Mouse (Mus musculus): Measurements from ENCODE around the gene Prkcd. TPM values are rescaled to one million over a fixed set of nuclear protein-coding genes. Genes with fewer than 3 reads are reported as not detected.

Gene Prkcd
- polyA plus RNA-seq, 2 experiments from 2014 or later: 32.5 to 37.2 TPM

DNA sequence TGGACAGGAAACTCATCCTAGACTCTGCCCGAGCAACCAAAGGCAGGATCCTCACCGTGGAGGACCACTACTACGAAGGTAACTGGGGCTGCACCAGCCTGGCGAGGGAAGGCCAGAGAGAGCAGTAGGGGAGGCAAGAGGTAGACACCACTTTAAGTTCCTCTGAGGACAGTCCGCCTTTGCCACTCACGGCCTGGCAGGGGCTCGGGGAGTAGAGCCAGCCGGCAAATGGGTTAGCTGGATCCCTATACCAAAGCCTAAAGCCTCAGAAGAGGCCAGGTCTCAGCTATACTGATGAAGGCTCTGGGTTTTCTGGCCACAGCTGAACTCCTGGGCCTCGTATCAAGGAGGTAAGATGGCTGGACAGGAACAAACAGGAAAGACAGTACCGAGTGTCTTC lies 53.8 kb downstream of the Prkcd start:
- no peak for ATAC-seq

DNA sequence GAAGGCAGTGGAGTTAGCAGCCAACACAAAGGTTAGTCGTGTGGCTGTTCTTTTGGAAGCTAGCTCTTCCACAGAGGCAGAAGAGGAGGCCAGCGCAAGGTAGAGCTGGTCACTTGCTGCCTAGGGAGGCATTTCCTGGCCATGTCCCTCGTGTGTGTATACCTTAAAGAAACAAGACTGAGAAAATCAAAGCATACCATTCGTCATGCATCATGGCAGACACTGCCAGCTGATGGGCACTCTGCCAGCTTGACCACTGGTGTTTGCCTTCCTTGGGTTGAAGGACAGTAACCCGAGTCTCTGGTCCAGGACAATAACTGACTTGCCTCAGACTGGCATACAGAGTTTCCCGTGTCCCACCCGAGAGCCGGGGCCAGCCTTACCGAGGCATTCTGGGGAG lies 55.7 kb downstream of the Prkcd start:
- no peak for ATAC-seq

DNA sequence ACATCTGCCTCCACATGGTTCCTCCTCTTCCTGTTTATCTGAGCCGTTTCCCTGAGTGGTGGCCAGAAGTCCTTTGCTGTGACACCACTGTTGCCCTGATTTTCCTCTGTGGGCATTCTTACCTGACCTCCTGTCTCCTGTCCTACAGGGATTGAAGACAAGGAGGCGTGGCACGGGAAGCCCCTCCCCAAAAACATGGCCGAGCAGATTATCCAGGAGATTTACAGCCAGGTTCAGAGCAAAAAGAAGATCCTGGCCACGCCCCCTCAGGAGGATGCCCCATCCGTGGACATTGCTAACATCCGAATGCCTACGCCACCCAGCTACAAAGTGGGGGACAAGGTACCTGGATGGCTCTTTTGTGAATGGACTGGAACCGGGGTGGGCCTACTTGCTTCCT lies 58.0 kb downstream of the Prkcd start:
- ATAC-seq: no peak

DNA sequence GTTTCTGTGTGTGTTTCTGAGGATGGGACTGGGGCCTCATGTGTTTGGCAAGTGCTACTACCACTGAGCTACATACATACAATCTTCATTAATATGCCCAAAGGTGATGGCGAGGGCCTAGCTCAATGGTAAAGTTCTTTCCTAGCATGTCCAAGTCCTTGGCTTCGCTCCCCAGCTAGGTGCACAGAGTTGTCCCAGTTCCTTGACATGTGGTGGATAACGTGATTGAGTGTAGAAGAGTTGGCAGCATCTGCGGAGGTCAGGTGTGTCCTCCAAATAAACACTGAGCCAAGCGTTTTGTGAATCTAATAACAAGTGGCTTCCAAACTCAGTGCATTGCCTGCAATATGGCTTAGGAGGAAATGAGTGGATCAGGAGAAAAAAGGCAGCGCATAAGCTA lies 59.7 kb downstream of the Prkcd start:
- no peak for ATAC-seq

DNA sequence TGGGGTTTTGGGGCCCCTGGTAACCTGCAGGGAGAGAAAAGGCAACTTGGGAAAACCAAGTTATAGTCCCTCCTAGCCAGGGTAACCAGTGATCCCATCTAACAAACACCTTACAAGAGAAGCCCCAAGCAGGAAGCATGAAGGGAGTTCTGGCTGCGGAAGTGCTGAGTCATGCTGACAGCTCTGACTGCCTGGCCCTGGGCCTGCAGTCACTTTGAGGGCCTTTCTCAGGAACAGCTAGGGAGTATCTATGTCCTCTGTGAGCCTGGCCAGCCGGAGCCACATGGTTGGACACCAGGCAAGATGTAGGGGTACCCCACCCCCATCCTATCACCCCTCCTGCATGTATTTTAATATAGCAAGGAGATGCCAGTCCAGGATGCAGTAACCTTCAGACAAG lies 61.6 kb downstream of the Prkcd start:
- no peak for ATAC-seq

DNA sequence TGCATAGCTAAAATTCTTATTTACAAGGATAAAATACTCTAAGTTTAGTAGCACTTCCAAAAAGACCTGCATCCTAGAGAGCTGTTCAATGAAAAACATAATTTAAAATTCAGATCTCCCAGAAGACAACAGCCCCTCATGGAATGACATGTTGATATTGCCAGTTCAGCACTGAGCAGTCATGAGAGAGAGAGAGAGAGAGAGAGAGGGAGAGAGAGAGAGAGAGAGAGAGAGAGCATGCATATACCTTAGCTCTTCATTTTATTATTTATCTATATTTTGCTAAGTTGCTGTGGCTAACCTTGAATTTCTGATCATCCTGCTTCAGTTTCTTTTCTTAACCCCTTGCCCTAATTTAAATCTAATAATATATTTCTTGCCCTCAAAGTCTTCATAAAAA lies 63.7 kb downstream of the Prkcd start:
- no peak for ATAC-seq

DNA sequence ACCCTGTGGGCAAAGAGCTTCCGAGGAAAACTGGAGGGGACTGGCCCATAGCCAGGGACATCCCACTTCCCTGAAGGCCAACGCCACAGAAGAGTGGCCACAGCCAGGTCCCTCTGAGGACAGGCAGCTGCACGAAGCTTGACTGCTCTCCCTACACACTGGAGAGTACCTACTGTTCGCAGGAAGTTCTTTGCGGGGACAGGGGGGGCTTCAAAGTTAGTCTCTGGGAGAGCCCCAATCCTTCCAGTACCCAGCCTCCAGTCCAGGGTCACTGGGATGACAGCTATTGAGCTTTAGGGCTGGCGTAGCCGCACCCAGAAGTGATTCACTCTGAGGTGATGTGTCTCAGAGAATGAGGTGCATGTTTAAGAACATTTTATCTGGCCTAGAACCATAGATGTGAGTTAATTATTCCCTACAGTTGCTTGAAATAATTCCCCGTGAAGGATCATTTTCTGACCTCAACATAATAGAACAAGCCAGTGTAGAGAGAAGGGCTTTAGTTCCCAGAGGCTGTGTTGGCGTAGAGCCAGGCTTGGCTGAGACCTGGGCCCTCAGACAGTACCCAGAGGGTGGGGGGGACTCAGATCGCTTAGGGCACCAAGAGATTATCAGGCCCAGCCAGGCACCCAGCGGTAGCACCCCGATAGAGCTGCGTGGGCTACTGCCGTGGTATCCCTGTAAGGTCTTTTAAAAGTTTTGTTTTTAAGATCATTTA lies 64.4 kb downstream of the Prkcd start:
- ATAC-seq: no peak

DNA sequence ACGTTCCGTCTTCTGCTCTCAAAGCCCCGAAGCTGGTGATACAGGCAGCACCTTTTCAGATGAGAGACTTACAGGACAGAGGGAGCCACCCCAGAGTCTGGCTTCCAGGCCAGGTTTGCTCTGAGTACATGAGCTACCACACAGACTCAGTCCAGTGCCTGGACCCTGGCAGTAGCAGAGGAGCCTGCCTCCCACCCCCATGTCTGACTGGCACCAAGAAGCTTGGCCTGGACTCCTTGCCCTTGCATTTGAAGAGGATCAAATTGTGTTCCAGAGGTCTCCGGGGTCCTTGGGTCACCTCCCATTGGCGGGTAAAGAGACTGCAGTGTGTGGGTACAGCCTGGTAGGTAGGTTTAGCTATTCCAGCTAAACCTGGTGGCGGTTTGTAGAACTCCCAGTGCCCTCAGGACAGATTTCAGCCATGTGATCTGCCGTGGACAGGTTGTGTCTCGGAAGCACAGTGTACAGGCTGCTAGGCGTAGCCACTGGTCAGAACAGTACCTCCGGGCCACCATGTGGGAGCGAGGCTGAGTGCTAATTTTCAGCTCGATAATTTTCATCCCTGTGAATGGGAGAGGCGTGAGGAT lies 65.1 kb downstream of the Prkcd start:
- ATAC-seq: no peak

DNA sequence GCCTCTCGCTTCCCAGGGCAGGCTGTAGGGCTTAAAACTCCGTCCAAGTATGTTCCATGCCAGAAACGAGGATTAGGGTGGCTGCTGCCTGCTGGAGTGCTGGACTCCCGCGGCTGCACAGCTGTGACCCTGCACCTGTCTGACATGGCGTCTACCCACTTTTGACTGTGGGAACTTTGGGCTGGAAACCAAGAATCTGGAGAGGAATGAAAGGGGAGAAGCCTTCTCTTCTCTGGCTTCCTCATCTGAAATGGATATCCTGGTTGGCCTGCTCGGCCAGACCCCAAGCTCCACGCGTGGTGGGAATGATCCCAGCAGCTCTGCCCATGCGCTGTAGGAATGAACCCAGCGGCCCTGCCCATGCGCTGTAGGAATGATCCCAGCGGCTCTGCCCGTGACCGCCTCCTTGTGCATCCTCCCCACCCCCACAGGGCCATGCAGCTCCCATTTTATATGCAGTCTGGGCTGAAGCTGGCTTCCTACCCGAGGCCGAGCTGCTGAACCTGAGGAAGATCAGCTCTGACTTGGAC lies 66.6 kb downstream of the Prkcd start:
- no peak for ATAC-seq

DNA sequence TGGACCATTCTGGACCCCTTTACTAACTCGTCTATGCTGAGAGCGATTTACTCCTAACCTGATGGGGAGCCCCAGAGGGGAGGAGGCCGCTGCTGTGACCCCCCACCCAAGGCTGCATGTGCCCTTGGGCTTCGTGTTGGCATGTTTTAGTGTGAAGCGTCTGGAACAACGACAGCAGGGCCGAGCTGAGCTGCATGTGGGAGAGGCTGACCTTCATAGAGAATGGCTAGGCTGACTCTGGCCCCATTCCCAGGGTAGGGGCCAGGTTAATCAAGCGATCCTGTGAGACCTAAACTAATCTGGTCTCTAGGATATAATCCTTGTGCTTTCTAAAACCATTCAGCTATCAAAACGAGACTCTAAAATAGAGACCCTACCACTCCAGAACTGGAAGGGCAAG lies 68.3 kb downstream of the Prkcd start:
- ATAC-seq: no peak

DNA sequence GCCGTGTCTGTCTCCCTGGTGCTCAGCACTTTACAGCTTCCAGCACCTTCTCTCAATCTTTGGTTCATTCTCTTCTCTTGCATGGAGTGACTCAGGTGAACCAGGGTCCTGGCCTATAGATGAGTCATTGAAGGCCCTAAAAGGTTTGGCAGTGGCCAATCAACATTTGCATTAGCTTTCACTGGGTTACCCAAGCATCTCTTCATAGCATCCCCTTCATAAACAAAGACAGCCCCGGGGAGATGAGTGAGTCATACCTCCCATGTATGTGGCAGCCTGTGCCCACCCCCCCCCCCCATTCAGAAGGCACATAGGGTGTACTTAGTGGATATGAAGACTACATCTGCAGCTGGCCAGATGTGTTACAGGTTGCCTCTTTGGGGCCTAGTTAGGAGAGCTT lies 69.4 kb downstream of the Prkcd start:
- no peak for ATAC-seq

DNA sequence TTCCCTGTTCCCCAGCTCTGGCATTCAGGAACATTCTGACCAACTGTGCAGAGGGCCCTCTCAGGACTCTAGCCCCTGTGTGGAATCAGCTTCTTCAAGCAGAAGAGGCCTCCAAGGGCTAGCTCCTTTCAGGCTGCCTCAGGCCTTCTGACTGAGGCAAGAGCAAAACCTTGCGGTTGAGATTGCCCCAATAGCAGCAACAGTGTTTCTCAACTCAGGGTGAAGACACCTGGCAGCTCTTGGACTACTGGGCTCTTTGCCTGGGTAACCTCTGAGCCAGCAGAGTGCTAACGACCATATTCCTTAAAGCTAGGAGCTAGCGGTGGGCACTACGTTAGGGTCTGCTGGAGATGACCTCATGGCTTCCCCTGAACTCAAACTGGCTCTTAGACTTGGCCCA lies 72.8 kb downstream of the Prkcd start:
- no peak for ATAC-seq

DNA sequence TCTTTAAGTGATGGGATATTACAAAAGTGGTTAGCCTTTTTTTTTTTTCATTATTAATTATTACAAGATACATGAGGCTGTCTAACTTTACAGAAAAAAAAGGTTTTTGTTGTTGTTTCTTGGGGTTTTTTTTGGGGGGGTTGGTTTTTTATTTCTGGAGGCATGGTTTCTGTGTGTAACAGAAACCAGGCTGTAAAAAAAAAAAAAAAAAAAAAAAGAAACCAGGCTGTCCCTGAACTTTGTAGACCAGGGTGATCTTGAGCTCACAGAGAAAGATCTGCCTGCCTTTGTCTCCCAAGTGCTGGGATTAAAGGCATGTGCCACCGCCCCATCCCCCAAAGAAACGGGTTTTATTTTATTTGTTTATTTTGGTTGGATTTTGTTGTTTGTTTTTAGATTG lies 74.0 kb downstream of the Prkcd start:
- ATAC-seq: no peak

DNA sequence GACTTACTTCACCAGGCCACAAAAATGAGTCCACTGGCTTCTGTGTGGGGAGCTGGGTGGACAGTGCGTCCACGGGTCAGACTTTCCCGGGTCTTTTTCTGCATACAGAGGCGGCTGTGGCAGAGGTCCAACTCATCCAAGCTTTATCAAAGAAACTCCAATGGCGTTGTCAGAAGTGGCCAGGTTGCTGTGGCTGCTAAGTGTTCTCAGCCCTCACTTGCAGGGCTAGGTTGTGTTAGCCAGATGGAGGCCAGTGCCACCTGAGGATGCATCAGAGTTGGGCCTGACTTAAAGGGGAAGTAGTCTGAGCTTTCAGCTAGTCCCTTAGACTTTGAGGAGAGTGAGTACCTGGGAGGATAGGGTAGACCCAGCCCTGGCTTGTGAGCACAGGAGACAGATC lies 74.5 kb downstream of the Prkcd start:
- no peak for ATAC-seq

DNA sequence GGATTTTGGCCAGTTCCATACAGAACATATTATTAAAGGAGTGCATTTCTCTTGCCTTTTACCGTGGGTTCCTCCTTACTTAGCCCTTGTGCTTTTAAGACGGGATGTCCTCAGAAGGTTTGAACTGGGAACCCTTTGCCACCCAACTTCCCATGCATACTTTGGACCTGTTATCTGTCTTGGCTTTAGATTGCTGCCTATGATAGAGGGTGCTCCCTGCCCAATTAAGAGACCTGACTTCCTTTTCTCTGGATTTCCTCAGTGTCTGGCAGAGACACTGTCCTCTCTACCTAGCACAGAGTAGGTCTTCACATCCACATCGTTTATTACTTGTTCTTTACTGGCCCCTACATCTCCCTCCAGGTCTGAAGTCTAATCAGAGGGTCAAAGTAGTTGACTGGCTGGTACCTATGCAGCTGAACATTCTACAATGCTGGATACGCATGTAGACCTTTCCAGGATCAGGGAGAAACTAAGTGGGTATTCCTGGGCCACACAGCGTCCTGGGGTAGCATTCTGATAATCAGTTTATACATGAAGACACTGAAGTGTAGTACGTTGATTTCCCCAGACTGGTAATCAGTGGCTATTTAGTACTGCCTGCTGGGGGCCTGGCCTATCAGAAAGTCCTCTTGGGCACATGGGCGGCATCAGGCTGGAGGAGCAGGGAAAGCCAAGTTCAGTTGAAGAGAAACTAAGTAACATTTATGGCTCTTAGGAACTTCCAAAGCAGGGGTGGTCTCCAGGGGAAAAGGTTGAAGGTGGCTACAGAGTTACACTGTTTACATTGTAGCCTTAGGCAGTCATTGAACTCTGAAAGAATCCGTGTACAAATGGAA lies 75.6 kb downstream of the Prkcd start:
- no peak for ATAC-seq

DNA sequence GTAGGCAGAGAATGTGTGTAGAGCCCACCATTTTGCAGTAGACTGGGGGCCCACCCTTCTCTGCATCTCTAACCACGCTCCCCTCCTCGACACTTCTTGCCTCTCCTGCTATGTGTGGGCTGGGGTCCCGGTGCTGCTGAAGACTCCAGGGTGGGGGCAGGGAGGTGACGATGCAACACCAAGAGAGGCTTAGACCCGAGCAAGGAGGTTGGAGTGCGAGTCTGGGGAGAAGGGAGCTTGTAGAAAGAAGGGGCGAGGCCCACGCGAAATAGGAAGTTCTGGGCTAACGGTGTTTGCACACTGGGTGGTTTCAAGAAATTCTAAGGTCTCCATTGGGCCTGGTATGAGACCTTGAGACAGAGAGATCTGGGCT lies 76.2 kb downstream of the Prkcd start:
- peak; percentile 12 for ATAC-seq

DNA sequence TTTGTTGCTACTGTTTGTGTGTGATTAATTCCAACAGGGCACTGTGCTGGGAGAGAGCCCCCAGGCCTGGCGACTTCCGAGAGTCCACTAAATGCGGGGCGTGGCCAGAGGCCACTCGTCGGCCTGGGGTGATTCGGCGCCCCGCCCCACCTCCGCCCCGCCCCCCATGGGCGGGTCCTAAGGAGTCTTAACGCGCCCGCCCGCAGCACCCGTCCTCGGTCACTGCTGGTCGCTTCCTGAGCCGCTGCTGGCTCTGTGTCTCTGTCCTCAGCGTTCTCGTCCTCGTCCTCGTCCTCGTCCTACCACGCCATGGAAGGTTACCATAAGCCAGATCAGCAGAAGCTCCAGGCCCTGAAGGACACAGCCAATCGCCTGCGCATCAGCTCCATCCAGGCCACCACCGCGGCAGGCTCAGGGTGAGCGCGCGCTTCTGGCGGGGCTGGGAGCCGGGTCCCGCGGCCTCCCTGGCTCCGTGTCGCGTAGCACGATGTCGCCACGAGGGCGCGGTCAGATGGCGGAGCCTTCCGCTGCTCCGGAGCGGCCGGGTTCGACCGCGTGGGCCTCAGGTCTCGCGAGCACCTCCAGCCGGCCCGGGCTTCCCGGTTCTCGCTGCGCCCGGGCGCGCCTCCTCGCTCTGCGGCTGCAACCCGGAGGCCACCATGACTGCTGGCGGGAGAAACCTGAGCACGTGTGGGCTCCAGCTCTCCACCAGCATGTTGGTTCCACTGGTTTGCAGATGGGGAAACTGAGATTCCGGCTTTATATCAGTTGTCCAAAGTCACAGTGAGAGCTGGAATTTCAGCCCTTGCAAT lies 76.8 kb downstream of the Prkcd start:
- peak; percentile 86 for ATAC-seq

DNA sequence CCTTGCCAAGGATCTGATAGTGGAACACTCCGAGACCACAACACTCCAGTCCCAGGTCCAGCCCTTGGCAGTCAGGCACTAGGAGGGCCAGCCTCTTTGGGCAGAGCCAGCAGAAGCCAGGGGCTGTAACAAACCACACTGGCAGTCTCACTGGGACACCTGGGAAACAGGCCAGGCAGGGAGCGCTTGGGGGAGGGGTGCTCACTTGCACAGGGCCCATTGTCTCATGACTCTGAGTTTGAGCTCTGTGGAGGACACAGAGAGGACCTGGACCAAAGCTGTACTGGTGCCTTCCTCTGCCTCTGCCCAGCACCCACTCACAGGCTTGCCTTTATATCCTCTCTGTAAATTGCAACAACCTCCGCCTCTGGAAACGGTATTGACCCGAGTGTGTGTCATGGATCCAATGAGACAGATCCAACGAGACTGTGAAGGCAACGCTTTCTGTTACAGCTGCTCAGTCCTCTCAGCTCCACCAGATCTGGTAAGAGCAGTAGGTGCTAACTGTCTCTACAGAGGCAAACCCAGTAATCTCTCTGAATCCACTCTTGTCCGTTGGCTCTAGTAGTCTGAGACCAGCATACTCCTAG lies 77.8 kb downstream of the Prkcd start, which contains the start of gene Tkt:
Gene Tkt, plus strand, starts transcription at position 229 of the 590 bp plus-strand sequence.
- no peak for ATAC-seq
